Mouse (Mus musculus) ES-Bruce4 (cell line): ENCODE results near the gene Ankrd34a.

Source experiments
- CTCF ChIP-seq: IDR thresholded peaks from one replicate; pipeline ENCODE4 v1.8.1; 2011; ENCODE audit warnings: low read depth, low read length
- POLR2A ChIP-seq: IDR thresholded peaks from one replicate; pipeline ENCODE4 v1.8.1; 2011; ENCODE audit warnings: low read length; ENCODE audit not compliant: insufficient read depth

DNA sequence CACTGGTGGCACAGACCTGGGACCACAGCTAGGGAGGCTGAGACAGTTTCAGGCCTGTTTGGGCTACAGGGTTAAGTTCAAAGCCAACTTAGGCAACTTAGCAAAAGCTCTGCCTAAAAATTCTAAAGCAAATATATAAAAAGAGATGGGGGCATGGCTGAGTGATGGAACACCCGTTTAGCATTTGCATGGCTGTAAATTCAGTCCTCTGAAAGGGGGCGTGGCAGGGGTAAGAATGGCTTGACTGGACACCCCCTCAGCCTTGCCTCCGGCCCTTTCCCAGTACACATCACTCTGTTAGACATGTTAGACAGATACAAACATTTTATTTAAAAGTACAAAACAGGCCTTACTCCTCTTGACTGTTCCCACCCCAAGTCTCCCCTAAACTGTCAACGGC is 18.9 kb upstream of the Ankrd34a start:
- no peak for TF ChIP-seq POLR2A
- TF ChIP-seq CTCF, result no peak
